Mouse (Mus musculus): ENCODE data around the gene Atg13. TPM values are rescaled to one million over a fixed set of nuclear protein-coding genes. Genes with fewer than 3 reads are reported as not detected.
"Not testable (repeated sequence)": the region's sequence is repeated elsewhere in the genome, so short reads cannot be mapped to it uniquely, and the experiment has no call there.

Gene Atg13
- polyA plus RNA-seq (2016; fragmentation: Nextera tagmentation; extraction: Ambion mirVana) = 35.1 and 36.2 TPM in 2 replicates

DNA sequence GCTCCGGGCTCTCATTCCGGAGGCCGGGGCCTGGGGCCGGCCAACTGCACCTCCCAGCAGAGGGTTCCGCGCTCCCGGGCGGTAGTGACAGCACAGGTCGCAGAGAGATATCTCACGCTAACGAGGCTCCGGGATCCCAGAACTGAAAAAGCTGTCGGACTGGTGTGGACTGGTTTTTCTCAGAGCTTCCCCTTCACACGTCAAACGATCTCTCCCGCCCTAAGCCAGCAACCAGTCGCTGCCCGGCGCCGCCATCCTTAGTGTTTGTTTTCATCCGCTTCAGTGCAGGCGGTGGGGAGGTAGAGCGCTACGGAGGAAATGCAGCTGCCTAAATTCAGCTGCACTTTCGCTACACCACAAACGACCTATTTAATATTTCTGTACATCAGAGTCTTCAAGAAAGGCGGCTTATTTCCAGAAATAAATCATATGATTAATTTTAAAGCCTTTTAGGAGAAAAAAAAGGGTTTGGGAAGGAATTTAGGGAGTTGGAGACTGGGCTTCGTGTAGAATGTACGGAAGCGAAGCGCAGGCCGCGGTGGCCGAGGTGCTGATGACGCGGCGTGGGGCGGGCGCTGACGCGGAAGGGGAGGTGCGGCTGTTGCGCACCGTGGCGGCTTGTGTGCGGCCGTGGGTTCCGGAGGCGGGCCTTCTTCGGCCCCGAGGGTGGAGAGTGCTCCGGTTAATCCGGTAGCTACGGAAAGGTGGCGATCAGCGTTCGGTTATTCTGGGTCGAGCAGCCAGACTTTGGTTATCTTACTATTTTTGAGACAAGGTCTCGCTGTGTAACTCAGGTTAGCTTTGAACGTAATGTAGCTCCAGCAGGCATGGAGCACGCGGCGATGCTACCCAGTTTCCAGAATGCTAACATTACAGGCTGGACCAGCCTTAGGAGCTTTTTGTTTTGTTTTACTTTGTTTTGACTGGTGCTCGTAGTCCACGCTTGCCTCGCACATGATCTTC lies at the start of gene Atg13, which contains the start of gene Harbi1:
Gene Atg13 (minus strand): TSS at position 305 of the 963 bp plus-strand sequence.
Gene Harbi1 (plus strand): TSS at position 581 of the 963 bp plus-strand sequence.
- peak; percentile 98 for ATAC-seq (ENCODE audit: low FRiP score, low read depth)
- Histone ChIP-seq H3K36me3 (no peaks in the 10 kb centered on the region), H3K4me2 (replicated peaks) (peak within 1 kb of the TSS; percentile 92), H3K9ac (replicated peaks) (peak within 1 kb of the TSS; percentile 78), H3K9me3 (no peaks in the 10 kb centered on the region), H3K4me3 (peak within 1 kb of the TSS; percentile 94), H3K27me3 (no peaks in the 10 kb centered on the region), H3K4me1 (peaks cover 16% of the 10 kb centered on the region), H3K27ac (replicated peaks) (peak within 1 kb of the TSS; percentile 71)
- under 1% methylated on average over 66 of the region's 66 CpGs for WGBS

DNA sequence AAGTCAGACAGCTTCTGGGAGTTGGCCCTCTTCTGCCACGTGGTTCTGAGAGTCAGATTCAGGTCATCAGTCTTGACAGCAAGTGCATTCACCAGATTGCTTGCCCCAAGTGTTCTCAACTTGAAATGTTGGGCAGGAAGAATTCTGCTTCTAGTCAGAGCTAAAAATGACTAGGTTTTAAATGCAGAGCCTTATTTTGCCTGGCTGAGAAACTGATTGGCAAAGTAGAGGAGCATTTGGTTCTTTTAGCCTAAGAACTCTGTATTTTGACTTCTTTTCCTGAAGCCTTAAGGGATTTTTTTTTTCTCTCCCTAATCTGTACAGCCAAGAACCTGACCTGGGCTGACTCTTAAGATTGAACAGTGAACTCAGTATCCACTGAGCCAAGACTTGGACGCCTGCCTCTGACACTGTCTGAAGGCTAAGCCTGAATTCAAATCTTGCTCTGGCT lies 39.5 kb upstream of the Atg13 start:
- no peaks in the 10 kb centered on the region for H3K36me3 ChIP-seq
- no peak overlapping the region for H3K27ac ChIP-seq (replicated peaks)
- no peaks in the 10 kb centered on the region for H3K4me1 ChIP-seq
- H3K4me3 ChIP-seq = no peak overlapping the region
- 75% methylated on average over 2 of the region's 2 CpGs for WGBS
- no peak overlapping the region for H3K9ac ChIP-seq (replicated peaks)
- no peaks in the 10 kb centered on the region for H3K9me3 ChIP-seq
- no peak for ATAC-seq (ENCODE audit: low FRiP score, low read depth)
- no peak overlapping the region for H3K4me2 ChIP-seq (replicated peaks)
- H3K27me3 ChIP-seq = no peaks in the 10 kb centered on the region

DNA sequence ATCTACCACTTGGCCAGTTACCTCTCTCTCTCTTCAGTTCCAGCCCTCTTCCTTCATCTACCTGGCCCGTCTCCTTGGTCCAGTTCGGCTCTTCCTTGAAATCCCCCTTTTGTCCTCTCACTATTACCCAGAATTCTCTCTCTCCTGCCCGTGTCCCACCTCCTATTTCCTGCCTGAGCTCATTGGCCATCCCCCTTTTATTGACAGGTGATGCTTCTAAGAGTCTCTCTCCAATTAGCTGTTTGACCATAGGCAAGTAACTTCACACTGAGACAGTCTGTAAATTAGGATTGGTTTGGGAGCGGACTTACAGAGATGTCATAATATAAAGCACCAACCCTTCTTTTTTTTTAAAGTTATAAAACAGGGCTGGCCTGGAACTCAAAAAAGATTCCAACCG lies 34.3 kb upstream of the Atg13 start:
- H3K27me3 ChIP-seq = no peaks in the 10 kb centered on the region
- no peak for ATAC-seq (ENCODE audit: low FRiP score, low read depth)
- H3K4me3 ChIP-seq = no peak overlapping the region
- H3K36me3 ChIP-seq = no peaks in the 10 kb centered on the region
- H3K4me2 ChIP-seq (replicated peaks) = no peak overlapping the region
- H3K9me3 ChIP-seq = no peaks in the 10 kb centered on the region
- 91% methylated on average over 5 of the region's 5 CpGs for WGBS
- no peaks in the 10 kb centered on the region for H3K4me1 ChIP-seq
- H3K27ac ChIP-seq (replicated peaks) = no peak overlapping the region
- H3K9ac ChIP-seq (replicated peaks) = no peak overlapping the region

DNA sequence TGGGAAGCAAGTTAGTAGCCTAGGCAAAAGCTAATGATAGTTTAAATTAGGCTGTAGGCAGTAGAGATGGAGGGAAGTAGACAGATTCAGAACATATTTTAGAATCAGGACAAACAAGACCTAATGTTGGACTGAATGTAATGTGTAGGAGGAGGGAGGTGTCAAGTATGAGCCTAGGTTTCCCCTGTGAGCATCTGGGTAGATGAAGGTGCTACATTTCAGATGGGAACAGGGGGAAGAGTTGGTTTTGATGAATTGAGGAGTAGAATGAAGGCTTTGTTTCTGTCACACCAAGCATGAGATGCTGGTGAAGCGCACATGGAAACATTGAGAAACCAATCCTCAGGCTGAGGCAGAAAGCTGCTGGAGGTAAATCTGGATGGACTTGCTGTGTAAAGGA lies 29.2 kb upstream of the Atg13 start:
- Histone ChIP-seq H3K9me3 (no peaks in the 10 kb centered on the region), H3K4me1 (no peaks in the 10 kb centered on the region), H3K4me2 (replicated peaks) (no peak overlapping the region), H3K4me3 (no peak overlapping the region), H3K27ac (replicated peaks) (no peak overlapping the region), H3K36me3 (no peaks in the 10 kb centered on the region), H3K27me3 (no peaks in the 10 kb centered on the region), H3K9ac (replicated peaks) (no peak overlapping the region)
- no peak for ATAC-seq (ENCODE audit: low FRiP score, low read depth)
- 94% methylated on average over 1 of the region's 1 CpGs for WGBS

DNA sequence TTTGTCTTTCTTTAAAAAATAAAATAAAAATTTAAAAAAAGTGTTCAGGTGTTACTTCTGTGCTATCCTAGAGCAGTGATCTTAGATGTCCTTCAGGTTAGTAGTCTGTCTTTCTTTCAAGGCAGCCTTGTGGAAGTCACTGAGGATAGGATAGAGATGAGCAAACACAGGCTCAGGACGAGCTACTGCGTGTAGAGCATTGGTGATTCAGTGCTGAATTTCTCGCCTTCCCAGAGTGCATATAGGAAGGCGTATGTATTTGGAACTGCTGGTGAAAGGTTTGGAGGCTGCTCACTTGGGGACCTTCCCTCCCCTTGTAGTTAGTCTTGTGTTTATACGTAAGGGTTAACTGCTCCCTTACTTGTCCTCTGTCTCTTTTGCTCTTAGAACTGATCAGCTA lies 24.8 kb upstream of the Atg13 start:
- Histone ChIP-seq H3K36me3 (no peaks in the 10 kb centered on the region), H3K4me3 (no peak overlapping the region), H3K4me2 (replicated peaks) (no peak overlapping the region), H3K4me1 (no peaks in the 10 kb centered on the region), H3K27ac (replicated peaks) (no peak overlapping the region), H3K9ac (replicated peaks) (no peak overlapping the region), H3K9me3 (no peaks in the 10 kb centered on the region), H3K27me3 (no peaks in the 10 kb centered on the region)
- ATAC-seq (ENCODE audit: low FRiP score, low read depth) = no peak
- WGBS = 92% methylated on average over 5 of the region's 5 CpGs

DNA sequence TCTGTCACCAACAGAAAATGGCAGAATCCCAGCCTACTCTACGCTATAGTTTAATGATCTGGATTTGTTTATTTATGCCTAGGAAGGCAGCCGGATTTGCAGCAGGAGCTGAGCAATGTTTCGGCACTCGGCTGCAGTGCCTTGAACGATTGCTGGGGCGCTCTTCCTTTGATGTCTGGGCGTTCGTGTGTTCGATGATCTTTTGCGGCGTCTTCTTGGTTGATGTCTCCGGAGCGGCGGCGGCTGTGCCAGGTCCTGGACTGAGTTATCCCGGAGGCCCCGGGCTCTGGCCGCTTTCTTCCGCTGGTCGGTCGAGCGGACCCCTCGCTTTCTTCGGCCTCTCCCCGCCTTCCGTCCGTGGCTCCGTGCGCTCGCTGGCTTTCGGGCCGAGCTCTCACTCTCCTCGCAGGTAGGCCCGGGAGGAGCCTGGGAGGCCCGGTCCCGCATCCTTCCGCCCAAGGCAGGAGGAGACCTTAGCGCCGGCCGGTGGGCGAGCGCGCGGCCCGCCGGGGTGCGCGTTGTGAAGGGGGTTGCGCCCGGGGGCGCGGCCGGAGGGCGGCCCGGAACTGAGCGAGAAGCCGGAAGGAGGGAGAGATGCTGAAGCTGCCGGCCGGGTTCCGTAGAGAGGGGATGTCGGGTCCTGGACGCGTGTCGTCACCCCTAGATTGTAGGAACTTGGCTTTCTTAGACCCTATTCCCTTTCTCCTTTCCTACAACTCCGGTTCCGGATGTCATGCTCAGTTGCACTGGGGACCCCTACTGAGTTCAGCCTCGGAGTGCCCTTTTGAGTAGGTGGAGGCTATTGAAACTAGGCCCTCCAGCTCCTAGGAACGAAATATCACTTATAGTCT lies 19.8 kb upstream of the Atg13 start, which contains the start of gene Ambra1:
Gene Ambra1 (plus strand): TSS at position 164 of the 851 bp plus-strand sequence.
- Histone ChIP-seq H3K27me3 (no peaks in the 10 kb centered on the region), H3K9ac (replicated peaks) (peak within 1 kb of the TSS; percentile 98), H3K9me3 (no peaks in the 10 kb centered on the region), H3K36me3 (no peaks in the 10 kb centered on the region), H3K27ac (replicated peaks) (peak within 1 kb of the TSS; percentile 94), H3K4me3 (peak within 1 kb of the TSS; percentile 98), H3K4me1 (no peaks in the 10 kb centered on the region), H3K4me2 (replicated peaks) (peak within 1 kb of the TSS; percentile 71)
- peak; percentile 87 for ATAC-seq (ENCODE audit: low FRiP score, low read depth)
- WGBS = under 1% methylated on average over 67 of the region's 68 CpGs

DNA sequence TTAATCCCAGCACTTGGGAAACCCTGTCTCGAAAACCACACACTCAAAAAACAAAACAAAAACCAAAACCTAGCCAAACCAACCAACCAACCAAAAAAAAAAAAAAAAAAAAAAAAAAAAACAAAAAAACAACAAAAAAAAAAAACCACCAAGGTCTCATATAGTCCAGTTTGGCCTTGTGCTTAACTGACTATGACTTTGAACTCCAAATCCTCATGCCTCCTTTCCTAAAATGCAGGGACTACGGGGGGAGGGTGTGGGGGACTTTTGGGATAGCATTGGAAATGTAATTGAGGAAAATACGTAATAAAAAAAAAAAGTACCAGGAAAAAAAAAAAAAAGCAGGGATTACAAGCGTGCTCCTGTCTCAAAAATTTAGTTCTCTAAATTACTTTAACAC lies 19.2 kb upstream of the Atg13 start:
- Histone ChIP-seq H3K4me2 (replicated peaks) (peak overlapping the region; percentile 71), H3K4me3 (peak overlapping the region; percentile 98), H3K9me3 (no peaks in the 10 kb centered on the region), H3K27ac (replicated peaks) (peak overlapping the region; percentile 94), H3K9ac (replicated peaks) (peak overlapping the region; percentile 98), H3K4me1 (no peaks in the 10 kb centered on the region), H3K36me3 (no peaks in the 10 kb centered on the region), H3K27me3 (no peaks in the 10 kb centered on the region)
- 20% methylated on average over 4 of the region's 4 CpGs for WGBS
- no peak for ATAC-seq (ENCODE audit: low FRiP score, low read depth)

DNA sequence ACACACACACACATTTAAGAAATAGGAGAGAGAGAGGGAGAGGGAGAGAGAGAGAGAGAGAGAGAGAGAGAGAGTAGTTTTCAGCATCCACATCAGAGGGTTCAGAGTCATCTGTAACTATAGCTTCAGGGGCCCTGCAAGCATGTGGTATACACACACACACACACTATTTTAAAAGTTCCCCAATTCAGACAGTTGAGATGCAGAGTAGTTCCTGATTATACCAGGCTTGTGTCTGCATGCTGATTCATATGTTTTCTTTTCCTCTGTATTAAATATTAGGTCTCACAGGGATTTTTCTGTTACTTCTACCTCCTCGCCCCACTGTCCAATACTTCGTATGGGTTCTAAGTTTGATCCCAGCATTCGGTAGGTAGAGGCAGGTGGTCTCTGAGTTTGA lies 16.6 kb upstream of the Atg13 start:
- no peak overlapping the region for H3K9ac ChIP-seq (replicated peaks)
- 89% methylated on average over 3 of the region's 3 CpGs for WGBS
- no peak for ATAC-seq (ENCODE audit: low FRiP score, low read depth)
- no peak overlapping the region for H3K27ac ChIP-seq (replicated peaks)
- no peak overlapping the region for H3K4me2 ChIP-seq (replicated peaks)
- no peaks in the 10 kb centered on the region for H3K9me3 ChIP-seq
- H3K36me3 ChIP-seq = no peaks in the 10 kb centered on the region
- H3K4me1 ChIP-seq = no peaks in the 10 kb centered on the region
- H3K4me3 ChIP-seq = no peak overlapping the region
- H3K27me3 ChIP-seq = no peaks in the 10 kb centered on the region

DNA sequence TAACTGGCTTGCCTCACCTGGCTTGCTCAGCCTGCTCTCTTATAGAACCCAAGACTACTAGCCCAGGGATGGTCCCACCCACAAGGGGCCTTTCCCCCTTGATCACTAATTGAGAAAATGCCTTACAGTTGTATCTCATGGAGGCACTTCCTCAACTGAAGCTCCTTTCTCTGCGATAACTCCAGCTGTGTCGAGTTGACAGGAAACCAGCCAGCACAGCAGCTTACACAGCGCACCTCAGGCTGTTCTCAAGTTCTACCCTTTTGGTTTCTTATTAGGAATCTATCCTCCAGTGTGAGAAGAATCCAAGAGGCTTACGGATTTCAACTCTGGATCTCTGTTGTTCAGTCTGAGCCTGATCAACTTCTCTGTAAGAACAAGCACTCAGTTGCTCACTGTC lies 15.1 kb upstream of the Atg13 start:
- H3K27me3 ChIP-seq; H3K4me1 ChIP-seq; ATAC-seq (ENCODE audit: low FRiP score, low read depth); H3K9ac ChIP-seq (replicated peaks); H3K4me3 ChIP-seq; H3K27ac ChIP-seq (replicated peaks); H3K9me3 ChIP-seq; H3K36me3 ChIP-seq; H3K4me2 ChIP-seq (replicated peaks): not testable (repeated sequence)
- WGBS = 57% methylated on average over 4 of the region's 4 CpGs

DNA sequence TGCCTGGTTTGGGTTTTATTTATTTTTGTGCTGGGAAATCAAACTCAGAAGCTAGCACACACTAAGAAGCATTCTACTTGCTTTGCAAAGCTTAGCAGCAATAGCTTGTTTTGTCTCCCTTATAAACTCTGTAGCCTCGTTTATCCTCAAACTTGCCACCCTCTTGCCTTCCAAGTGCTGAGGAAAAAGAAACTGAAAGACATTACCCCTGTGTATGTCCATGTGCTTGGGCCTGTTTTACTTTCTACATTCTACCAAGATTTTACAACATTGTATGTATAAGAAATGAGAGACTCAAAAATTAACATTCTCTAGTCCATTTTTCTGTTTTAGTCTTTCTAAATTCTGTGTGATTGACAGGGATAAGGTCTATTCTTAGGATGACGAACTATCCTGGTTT lies 14.3 kb upstream of the Atg13 start:
- 62% methylated on average over 2 of the region's 2 CpGs for WGBS

DNA sequence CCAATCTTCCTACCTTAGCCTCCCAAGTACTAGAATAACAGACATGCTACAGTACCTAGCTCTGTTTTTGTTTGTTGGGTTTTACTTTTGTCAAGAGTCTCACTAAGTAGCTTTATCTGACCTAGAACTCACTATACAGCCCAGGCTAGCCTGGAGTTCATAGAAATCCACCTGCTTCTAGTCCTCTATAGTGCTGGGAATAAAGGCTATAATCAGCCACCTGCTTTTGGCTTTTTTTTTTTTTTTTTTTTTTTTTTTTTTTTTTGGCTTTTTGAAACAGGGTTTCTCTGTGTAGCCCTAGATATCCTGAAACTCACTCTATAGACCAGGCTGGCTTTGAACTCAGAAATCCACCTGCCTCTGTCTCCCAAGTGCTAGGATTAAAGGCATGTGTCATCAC lies 13.6 kb upstream of the Atg13 start:
- no peak for ATAC-seq (ENCODE audit: low FRiP score, low read depth)
- no peaks in the 10 kb centered on the region for H3K9me3 ChIP-seq
- H3K36me3 ChIP-seq = 0 out of 2 replicates have a peak, but pooled peaks cover 12% of the 10 kb centered on the region
- no peak overlapping the region for H3K27ac ChIP-seq (replicated peaks)
- no peak overlapping the region for H3K4me3 ChIP-seq
- H3K27me3 ChIP-seq = no peaks in the 10 kb centered on the region
- no peak overlapping the region for H3K9ac ChIP-seq (replicated peaks)
- no peaks in the 10 kb centered on the region for H3K4me1 ChIP-seq
- no peak overlapping the region for H3K4me2 ChIP-seq (replicated peaks)

More for the DNA sequence above, 14.3 kb upstream of the Atg13 start:
- Histone ChIP-seq H3K27me3 (no peaks in the 10 kb centered on the region), H3K4me3 (no peak overlapping the region), H3K27ac (replicated peaks) (no peak overlapping the region), H3K4me2 (replicated peaks) (no peak overlapping the region), H3K9ac (replicated peaks) (no peak overlapping the region), H3K4me1 (no peaks in the 10 kb centered on the region), H3K9me3 (no peaks in the 10 kb centered on the region), H3K36me3 (0 out of 2 replicates have a peak, but pooled peaks cover 12% of the 10 kb centered on the region)
- no peak for ATAC-seq (ENCODE audit: low FRiP score, low read depth)

DNA sequence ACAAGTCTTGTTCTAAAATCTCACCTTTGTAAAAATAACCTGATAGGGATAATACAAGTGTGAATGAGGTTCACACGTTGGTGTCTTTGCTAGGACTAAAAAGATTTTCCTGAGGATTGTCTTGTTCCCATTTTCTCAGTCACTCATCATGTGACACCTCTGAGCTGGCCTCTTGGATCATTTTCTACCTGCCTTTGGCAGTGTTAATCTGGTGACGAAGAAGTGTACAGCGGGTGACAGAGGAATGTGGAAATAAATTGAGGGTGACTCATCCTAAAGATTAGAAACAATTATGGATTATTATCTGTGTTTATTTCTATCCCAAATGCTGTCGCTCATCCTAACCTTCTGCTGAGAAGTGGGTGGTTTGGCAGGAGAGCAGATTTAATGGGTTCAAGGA lies 13.0 kb upstream of the Atg13 start:
- ATAC-seq (ENCODE audit: low FRiP score, low read depth) = no peak
- H3K9ac ChIP-seq (replicated peaks) = no peak overlapping the region
- 75% methylated on average over 4 of the region's 4 CpGs for WGBS
- H3K4me1 ChIP-seq = no peaks in the 10 kb centered on the region
- H3K4me2 ChIP-seq (replicated peaks) = no peak overlapping the region
- no peak overlapping the region for H3K27ac ChIP-seq (replicated peaks)
- 0 out of 2 replicates have a peak, but pooled peaks cover 12% of the 10 kb centered on the region for H3K36me3 ChIP-seq
- no peaks in the 10 kb centered on the region for H3K27me3 ChIP-seq
- no peaks in the 10 kb centered on the region for H3K9me3 ChIP-seq
- H3K4me3 ChIP-seq = no peak overlapping the region
